Mouse (Mus musculus): ENCODE results near the gene Hoxd3.

Hoxd3 gene

GRCm38 (mm10) chr2:74741252-74741978, 29.7 kb downstream of the Hoxd3 start:
- no peak for DNase-seq (ENCODE audit: low spot score in 2 of 2)

DNA sequence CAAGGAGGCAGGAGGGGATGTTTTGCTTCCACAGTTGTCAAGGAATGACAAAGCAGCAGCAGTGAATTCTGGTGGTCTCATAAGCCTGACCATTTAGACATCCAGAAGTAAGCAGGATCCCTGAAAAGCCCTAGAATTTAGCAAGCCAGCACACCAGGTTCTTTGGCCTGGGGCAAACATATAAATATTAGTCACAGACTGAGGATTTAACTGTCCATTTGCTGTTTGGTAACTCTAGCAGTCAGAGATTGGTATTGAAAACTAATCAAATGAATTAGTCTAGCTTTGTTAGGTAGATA, 30.2 kb downstream of the Hoxd3 start:
- no peak for DNase-seq (ENCODE audit: low spot score in 2 of 2)

- DNase-seq (ENCODE audit: low spot score in 2 of 2): no peak
Measured at GRCm38 (mm10) chr2:74745540-74746297, 34.0 kb downstream of the Hoxd3 start.

DNA sequence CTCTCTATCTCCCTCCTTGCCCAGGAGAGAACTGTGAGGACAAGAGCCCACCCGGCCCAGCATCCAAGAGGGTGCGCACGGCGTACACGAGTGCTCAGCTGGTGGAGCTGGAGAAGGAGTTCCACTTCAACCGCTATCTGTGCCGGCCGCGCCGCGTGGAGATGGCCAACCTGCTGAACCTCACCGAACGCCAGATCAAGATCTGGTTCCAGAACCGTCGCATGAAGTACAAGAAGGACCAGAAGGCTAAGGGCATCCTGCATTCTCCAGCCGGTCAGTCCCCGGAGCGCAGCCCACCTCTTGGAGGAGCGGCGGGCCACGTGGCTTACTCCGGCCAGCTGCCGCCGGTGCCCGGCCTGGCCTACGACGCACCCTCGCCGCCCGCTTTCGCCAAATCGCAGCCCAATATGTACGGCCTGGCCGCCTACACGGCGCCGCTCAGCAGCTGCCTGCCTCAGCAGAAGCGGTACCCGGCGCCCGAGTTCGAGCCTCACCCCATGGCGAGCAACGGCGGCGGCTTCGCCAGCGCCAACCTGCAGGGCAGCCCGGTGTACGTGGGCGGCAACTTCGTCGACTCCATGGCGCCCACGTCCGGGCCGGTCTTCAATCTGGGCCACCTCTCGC, 34.7 kb downstream of the Hoxd3 start:
- no peak for DNase-seq (ENCODE audit: low spot score in 2 of 2)

DNA sequence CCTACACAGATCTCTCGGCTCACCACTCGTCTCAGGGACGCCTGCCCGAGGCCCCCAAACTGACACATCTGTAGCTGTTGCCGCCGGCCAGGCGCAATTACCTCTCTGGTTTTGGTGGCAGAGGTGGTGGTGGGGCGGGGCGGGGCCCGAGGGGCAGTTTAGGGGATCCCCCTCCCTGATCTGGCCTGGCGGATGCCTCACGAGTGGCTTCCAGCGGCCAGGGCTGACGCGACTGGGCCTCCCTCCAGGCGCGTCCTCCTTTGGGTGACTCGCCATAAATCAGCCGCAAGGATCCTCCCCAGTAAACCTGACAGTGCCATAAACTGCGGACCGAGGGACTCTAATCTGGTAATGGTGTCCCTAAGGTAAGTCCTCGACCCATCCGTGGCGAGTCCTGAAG, 35.3 kb downstream of the Hoxd3 start:
- DNase-seq (ENCODE audit: low spot score in 2 of 2): no peak

DNA sequence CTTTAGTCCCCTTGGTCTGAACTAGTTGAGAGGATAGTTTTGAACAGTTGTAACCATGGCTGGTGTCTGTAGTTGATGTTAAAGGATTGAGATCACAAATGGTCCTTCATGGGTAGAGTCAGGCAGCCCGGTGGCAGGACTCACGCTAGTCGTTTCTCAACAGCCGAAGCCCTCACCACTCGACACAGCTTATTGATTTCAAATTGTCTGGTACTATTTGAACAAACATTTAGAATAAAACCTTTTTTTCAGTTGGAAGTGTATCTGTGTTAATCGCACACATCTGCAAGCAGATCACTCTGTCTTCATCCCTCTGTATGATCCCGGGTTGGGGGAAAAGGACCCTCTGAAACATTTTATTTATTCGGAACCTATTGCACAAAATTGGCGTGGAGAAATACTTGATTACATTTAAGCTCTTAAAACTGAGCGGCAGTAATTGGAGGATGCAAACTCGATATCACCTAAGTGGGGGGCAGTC, 36.0 kb downstream of the Hoxd3 start:
- no peak for DNase-seq (ENCODE audit: low spot score in 2 of 2)

- DNase-seq (ENCODE audit: low spot score in 2 of 2): no peak
Measured at GRCm38 (mm10) chr2:74748436-74748995, 36.8 kb downstream of the Hoxd3 start.

- DNase-seq (ENCODE audit: low spot score in 2 of 2): peak in 1 of 2 experiments; percentile 38
Measured at GRCm38 (mm10) chr2:74749337-74750121, 37.8 kb downstream of the Hoxd3 start.

DNA sequence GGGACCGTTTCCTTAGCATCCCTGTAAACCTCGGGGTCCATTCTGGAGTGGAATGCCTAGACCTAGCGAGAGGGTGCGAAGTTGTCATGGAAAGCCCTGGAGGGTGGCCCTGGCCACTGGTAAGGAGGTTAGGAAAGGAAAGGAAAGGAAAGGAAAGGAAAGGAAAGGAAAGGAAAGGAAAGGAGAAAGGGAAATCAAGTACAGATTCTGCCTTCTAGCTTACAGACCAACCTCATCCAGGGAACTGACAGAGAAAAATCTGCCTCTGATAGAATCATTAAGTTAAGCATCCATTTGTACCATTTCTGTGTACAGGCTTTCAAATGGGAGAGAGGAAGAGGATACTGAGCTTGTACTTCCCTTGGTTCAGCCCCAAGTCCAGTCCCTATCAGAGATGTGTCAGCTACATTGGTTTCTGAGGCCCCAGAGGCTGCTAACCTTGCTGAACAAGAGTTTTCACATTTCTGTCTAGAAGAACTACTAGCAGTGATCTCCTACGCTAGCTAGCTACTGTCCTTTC, 39.1 kb downstream of the Hoxd3 start:
- no peak for DNase-seq (ENCODE audit: low spot score in 2 of 2)

DNA sequence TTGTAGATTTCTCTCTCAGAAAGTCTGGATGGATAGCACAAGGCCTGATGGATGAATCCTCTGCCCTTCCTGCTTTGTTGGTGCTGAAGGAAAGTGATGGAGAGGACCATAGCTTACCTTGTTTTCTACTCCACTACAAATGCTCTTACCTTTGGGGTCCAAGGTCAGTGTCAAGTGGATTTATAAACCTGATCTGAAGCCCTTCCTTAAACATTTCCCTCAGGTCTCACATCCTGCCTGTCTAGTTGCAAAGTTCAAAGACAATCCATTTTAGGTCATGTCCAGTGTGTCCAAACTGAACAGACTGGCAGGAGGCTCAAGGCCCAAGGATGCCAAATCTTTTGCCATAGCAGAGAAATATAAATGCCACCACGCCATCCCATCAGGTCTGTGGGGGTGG, 40.1 kb downstream of the Hoxd3 start:
- DNase-seq (ENCODE audit: low spot score in 2 of 2): no peak

DNA sequence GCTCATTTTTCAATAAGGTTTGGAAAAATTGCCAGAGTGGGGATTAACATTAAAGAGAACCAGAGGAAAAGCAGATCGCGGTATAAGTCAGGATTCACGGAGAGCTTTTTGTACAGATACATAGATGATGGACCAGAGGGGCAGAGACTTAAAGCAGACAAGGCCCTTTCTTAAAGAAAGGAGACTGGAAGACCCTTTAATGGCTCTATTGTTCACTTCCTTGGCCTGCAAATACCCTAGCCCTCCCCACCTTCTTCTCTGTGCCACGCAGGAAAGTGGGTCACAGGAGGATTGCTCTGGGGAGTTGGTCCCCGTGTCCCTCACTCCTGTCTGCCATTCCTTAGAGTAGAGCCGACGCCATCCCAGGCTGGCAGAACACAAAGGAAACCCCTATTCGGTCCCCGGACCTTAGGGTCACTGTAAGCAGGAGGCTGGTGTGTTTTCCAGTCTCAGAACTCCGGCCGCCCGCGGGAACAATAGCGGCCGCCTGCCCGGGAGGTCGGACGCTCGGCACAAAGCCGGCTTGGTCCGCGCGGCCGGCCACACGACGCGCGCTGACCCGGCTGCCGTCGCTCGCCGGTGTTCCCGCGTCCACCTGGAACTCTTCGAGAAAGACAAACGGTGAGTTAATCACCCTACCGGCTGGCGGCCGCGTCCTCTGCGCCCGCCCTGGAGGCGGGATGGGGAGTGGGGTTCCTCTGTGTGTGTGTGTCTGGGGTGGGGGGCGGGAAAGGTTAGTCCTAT, 40.9 kb downstream of the Hoxd3 start:
- no peak for DNase-seq (ENCODE audit: low spot score in 2 of 2)

DNA sequence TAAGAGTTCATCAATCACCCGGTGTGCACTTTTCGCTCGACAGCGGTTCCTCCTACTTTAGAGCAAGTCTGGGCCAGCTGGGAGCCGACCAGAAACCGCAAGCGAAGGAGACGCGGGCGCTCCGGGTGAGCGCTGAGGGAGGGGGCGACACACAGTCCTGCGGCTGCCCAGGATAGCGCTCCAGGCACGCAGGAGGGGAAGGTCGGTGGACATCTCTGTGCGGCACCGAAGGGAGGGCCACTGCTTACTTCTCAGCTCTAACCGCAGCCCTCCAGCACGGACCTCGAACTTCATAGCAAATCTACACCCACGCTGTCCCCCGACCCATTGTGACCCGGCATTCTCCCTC, 41.4 kb downstream of the Hoxd3 start:
- no peak for DNase-seq (ENCODE audit: low spot score in 2 of 2)

- no peak for DNase-seq (ENCODE audit: low spot score in 2 of 2)
Measured at GRCm38 (mm10) chr2:74753711-74754110, 42.0 kb downstream of the Hoxd3 start.

DNA sequence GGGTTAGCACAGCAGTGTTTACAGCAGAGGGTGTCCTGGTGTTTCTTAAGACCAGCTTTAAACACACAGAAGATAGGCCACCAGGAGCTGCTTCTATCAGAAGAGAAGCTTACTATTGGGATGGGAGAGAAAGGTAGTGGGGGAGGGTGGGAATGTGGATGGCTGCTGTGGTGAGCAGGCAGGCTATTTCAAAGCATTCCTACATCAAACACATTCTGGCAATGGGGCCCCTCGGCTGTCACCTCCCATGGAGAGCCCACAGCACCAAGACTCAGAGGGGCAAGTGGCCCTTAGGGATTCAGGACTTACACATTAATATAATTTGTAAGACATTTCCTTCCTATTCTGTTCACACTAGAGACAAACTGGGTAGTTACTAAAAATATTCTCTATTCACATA, 48.4 kb downstream of the Hoxd3 start:
- DNase-seq (ENCODE audit: low spot score in 2 of 2): no peak

GRCm38 (mm10) chr2:74761941-74762340, 50.2 kb downstream of the Hoxd3 start:
- no peak for DNase-seq (ENCODE audit: low spot score in 2 of 2)

DNA sequence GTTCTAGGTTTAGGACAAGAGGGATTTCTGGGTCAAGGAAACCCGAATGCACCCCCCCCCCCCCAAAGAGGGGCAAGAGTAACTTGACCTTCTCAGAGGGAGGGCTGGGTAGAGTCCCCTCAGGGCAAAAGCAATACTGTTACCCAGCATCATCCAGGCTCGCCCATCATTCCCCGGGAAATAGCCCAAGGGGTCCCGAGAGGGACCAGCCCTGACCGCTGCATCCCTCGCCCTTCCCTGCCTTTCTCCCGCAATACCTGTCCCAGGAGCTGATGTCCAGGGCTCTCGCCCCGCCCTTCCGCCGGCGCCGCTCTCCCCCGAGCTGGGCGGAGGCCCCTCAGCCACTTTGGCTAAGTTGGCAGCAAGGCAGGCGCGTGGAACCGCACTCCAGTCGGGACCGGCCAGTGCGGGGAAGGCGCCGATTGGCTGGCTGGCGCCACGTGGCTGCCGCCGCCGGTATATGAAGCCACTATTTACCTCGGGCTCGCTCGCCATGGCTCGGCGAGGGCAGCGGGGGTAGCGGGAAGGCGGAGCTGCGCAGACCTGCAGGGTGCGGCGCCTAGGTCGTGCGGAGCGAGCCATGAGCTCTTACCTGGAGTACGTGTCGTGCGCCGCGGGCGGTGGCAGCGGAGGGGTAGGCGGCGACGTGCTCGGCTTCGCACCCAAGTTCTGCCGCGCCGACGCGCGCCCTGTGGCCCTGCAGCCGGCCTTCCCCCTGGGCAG, 51.0 kb downstream of the Hoxd3 start, which contains the start of gene Hoxd1:
Gene Hoxd1 (plus strand): TSS at position 459 of the 723 bp plus-strand sequence.
- DNase-seq (ENCODE audit: low spot score in 2 of 2): peak; percentile 38 to 67

GRCm38 (mm10) chr2:74763245-74763735, 51.6 kb downstream of the Hoxd3 start:
- no peak for DNase-seq (ENCODE audit: low spot score in 2 of 2)

DNA sequence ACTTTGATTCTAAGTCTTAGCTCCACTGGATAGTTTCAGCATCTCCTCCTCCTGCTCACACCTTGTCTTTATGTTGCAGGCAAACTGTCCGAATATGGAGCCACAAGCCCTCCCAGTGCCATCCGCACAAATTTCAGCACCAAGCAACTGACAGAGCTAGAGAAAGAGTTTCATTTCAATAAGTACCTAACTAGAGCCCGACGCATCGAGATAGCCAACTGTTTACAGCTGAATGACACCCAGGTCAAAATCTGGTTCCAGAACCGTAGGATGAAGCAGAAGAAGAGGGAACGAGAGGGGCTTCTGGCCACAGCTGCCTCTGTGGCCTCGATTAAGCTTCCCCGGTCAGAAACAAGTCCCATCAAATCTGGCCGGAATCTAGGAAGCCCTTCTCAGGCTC, 52.2 kb downstream of the Hoxd3 start:
- no peak for DNase-seq (ENCODE audit: low spot score in 2 of 2)

GRCm38 (mm10) chr2:74774359-74774758, 62.6 kb downstream of the Hoxd3 start:
- no peak for DNase-seq (ENCODE audit: low spot score in 2 of 2)
